Mouse (Mus musculus): ENCODE data around the gene Sh2d1b2.

GRCm38 (mm10) chr1:170301686-170302085 lies 69.1 kb downstream of the Sh2d1b2 start:
- TF ChIP-seq POLR2A (IDR thresholded peaks at IDR 0.05; ENCODE audit: extremely low read depth, insufficient read depth, low read length) (no peak), CTCF (IDR thresholded peaks at IDR 0.05; ENCODE audit: extremely low read depth, insufficient read depth, low read length) (no peak)

Data from cortical plate, adult 2 months (tissue).